Mouse (Mus musculus) hindbrain, embryonic 11.5 days (tissue): ENCODE results near the gene Fbxl14. TPM values are rescaled to one million over a fixed set of nuclear protein-coding genes. Genes with fewer than 3 reads are reported as not detected.
A peak's percentile ranks its signal among the peaks of the same experiment; 100 is the strongest.
"Not testable (repeated sequence)": the region's sequence is repeated elsewhere in the genome, so short reads cannot be mapped to it uniquely, and the experiment has no call there.

Source experiments
- ATAC-seq: fragments of 200-750 bp; cut with Nextera tagmentation; 2 replicates; pipeline ENCODE4 v1.8.0; 2017; ENCODE audit warnings: mild to moderate bottlenecking, moderate TSS enrichment, moderate library complexity; ENCODE audit not compliant: low FRiP score
- DNase-seq: peaks from one replicate; pipeline ENCODE4 v3.0.0-alpha.2; 2015; ENCODE audit warnings: low spot score
- H3K27ac ChIP-seq: fragments of 300-500 bp; sonication (generic); 2 replicates; pipeline ENCODE4 v1.5.1; 2014; ENCODE audit warnings: mild to moderate bottlenecking, low read depth, low read length
- H3K27me3 ChIP-seq: fragments of 300-500 bp; sonication (generic); 2 replicates; pipeline ENCODE4 v1.6.1; 2014; ENCODE audit warnings: mild to moderate bottlenecking, low read length, moderate library complexity, mixed read lengths; ENCODE audit not compliant: control insufficient read depth, insufficient read depth
- H3K36me3 ChIP-seq: fragments of 300-500 bp; sonication (generic); 2 replicates; pipeline ENCODE4 v1.6.1; 2014; ENCODE audit warnings: mild to moderate bottlenecking, low read length, moderate library complexity, mixed read lengths; ENCODE audit not compliant: control insufficient read depth, insufficient read depth
- H3K4me1 ChIP-seq: fragments of 300-500 bp; sonication (generic); replicated peaks from 2 replicates; pipeline ENCODE4 v1.6.1; 2014; ENCODE audit warnings: low read length, mixed read lengths; ENCODE audit not compliant: control insufficient read depth, insufficient read depth
- H3K4me2 ChIP-seq: fragments of 300-500 bp; sonication (generic); replicated peaks from 2 replicates; pipeline ENCODE4 v1.6.1; 2014; ENCODE audit warnings: mild to moderate bottlenecking, low read depth, low read length
- H3K4me3 ChIP-seq: fragments of 300-500 bp; sonication (generic); 2 replicates; pipeline ENCODE4 v1.5.1; 2014; ENCODE audit warnings: low read depth, low read length
- H3K9ac ChIP-seq: fragments of 300-500 bp; sonication (generic); 2 replicates; pipeline ENCODE4 v1.6.1; 2014; ENCODE audit warnings: low read depth, low read length
- H3K9me3 ChIP-seq: fragments of 300-500 bp; sonication (generic); 2 replicates; pipeline ENCODE4 v1.6.1; 2016; ENCODE audit warnings: low read length; ENCODE audit not compliant: control insufficient read depth
- WGBS: fragments of 180-500 bp; shearing (Covaris S2); extraction: QIAGEN DNeasy Blood & Tissue Kit; methylation state at CpG from one replicate; pipeline ENCODE4 v1.1.7; 2014; 5-methylcytosine and 5-hydroxymethylcytosine counted together
- polyA plus RNA-seq: library from polyadenylated mRNA; unstranded; fragments of >200 nt; fragmentation: Nextera tagmentation; extraction: Ambion mirVana; gene quantifications from 2 replicates; pipeline ENCODE4 v1.2.1, GENCODE M21; 2014

Gene Fbxl14
- polyA plus RNA-seq, 1 experiment from 2014 or later: 7.0 TPM

DNA sequence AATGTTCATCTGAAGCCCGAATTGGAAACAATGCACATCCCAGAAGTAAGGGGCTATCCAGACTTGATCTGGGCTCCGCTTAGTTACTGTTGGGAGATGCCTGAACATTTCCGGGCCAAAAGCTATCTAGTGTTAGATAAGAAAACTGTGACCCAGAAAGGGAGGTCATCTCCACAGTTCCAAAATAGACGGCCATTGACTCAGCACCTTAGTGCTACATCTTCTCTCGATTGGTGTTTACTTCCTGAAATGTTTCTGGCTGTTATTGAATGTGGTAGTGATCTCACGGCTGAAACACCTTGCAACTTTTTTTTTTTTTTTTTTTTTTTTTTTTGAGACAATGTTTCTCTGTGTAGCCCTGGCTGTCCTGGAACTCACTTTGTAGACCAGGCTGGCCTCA, 3.5 kb upstream of the Fbxl14 start:
- no peaks in the 10 kb centered on the region for H3K9me3 ChIP-seq
- ATAC-seq: no peak
- 91% methylated on average over 6 of the region's 6 CpGs for WGBS
- H3K4me3 ChIP-seq: no peak overlapping the region
- H3K9ac ChIP-seq: no peak overlapping the region
- H3K4me1 ChIP-seq: peaks cover 4% of the 10 kb centered on the region; the same call in 1 of the 2 replicates
- no peaks in the 10 kb centered on the region for H3K27me3 ChIP-seq
- no peak for DNase-seq
- no peak overlapping the region for H3K4me2 ChIP-seq
- H3K36me3 ChIP-seq: no peaks in the 10 kb centered on the region
- H3K27ac ChIP-seq: no peak overlapping the region

DNA sequence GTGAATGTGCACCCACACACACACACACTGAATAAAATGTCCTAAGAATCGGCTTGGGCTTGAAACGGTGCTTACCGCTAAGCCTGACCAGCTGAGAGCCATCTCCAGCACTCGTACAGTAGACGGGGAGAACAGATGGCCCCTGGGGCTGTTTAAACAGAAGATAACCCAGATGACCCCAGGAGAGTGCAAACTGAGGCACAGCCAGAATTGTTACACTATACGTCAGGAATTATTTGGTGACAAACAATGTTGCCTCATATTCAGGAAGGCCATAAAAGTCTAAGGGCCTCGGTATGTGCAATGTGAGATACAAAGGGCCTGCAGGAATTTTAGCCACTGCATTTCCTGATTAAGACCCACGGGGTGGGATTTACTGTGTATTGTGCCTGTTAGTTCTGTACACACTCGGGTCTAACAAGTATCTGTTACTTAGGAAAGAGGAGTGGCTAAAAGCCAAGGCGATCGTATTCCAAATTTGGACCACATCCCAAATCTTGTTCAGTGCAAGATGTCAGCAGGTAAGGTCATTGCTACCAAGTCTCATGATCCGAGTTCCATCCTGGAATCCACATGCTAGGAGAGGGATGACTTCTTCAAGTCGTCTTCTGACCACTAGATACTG, 1.7 kb upstream of the Fbxl14 start:
- no peak overlapping the region; the same call in 1 of the 2 replicates for H3K9ac ChIP-seq
- ATAC-seq: no peak
- peaks cover 4% of the 10 kb centered on the region; the same call in 1 of the 2 replicates for H3K4me1 ChIP-seq
- H3K36me3 ChIP-seq: no peaks in the 10 kb centered on the region
- 64% methylated on average over 13 of the region's 13 CpGs for WGBS
- no peak overlapping the region for H3K27ac ChIP-seq
- peak overlapping the region; percentile 65; the same call in 1 of the 2 replicates for H3K4me2 ChIP-seq
- no peak for DNase-seq
- H3K4me3 ChIP-seq: no peak overlapping the region
- no peaks in the 10 kb centered on the region for H3K9me3 ChIP-seq
- no peaks in the 10 kb centered on the region for H3K27me3 ChIP-seq

DNA sequence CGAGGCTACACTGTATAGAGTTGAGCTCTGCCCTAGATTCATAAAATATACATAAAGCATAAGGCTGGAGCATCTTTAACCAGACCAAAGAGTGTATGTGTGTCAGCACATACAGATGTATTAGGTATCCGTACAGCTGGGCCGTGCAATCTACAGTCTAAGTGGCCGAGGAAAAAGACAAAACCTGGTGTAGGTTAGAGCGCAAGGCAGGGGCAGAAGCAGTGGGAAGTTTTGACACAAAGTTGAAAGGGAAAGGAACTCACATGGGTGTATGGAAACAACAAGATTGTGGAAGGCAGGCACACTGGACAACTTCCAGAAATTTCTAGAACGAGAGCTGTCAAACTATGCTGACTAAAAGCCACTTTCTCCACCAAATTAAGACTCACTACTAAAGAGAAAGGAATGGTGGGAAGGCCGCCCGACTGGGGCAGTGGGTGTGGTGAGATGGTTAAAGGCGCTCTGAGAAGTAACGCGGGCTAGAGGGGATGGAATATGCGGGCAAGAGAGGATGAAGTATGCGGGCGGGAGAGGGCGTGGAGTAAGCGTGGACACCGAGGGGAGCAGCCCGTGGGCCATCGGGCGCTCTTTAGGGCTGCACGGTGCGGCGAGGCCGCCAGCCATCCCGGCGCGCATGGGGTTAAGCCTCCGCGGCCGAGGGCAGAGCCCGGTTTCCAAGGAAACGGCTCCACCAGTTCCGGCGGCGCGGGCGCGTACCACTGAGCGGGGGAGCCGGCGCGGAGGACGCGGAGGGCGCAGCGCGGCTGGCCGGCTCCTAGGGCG, 717 bp upstream of the Fbxl14 start:
- peak; percentile 93 for ATAC-seq
- Histone ChIP-seq H3K36me3 (no peaks in the 10 kb centered on the region), H3K4me2 (peak overlapping the region; percentile 65), H3K9me3 (no peaks in the 10 kb centered on the region), H3K4me3 (peak overlapping the region; percentile 93), H3K4me1 (peaks cover 4% of the 10 kb centered on the region), H3K9ac (peak overlapping the region; percentile 93), H3K27me3 (no peaks in the 10 kb centered on the region), H3K27ac (peak overlapping the region; percentile 99)
- WGBS: 2% methylated on average over 44 of the region's 49 CpGs
- peak; percentile 94 for DNase-seq

DNA sequence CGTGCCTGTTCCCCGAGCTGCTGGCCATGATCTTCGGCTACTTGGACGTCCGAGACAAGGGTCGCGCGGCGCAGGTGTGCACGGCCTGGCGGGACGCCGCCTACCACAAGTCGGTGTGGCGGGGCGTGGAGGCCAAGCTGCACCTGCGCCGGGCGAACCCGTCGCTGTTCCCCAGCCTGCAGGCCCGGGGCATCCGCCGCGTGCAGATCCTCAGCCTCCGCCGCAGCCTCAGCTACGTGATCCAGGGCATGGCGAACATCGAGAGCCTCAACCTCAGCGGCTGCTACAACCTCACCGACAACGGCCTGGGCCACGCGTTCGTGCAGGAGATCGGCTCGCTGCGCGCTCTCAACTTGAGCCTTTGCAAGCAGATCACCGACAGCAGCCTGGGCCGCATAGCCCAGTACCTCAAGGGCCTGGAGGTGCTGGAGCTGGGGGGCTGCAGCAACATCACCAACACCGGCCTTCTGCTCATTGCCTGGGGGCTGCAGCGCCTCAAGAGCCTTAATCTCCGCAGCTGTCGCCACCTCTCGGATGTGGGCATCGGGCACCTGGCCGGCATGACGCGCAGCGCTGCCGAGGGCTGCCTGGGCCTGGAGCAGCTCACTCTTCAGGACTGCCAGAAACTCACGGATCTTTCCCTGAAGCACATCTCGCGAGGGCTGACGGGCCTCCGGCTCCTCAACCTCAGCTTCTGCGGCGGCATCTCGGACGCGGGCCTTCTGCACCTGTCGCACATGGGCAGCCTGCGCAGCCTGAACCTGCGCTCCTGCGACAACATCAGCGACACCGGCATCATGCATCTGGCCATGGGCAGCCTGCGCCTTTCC, 623 bp downstream of the Fbxl14 start:
- Histone ChIP-seq H3K36me3 (no peaks in the 10 kb centered on the region), H3K27ac (peak overlapping the region; percentile 99), H3K4me1 (peaks cover 4% of the 10 kb centered on the region), H3K27me3 (no peaks in the 10 kb centered on the region), H3K9ac (peak overlapping the region; percentile 93), H3K4me3 (peak overlapping the region; percentile 93), H3K4me2 (peak overlapping the region; percentile 99), H3K9me3 (no peaks in the 10 kb centered on the region)
- ATAC-seq (peak; percentile 26), DNase-seq (peak; percentile 71)
- under 1% methylated on average over 69 of the region's 70 CpGs for whole genome bisulfite sequencing

DNA sequence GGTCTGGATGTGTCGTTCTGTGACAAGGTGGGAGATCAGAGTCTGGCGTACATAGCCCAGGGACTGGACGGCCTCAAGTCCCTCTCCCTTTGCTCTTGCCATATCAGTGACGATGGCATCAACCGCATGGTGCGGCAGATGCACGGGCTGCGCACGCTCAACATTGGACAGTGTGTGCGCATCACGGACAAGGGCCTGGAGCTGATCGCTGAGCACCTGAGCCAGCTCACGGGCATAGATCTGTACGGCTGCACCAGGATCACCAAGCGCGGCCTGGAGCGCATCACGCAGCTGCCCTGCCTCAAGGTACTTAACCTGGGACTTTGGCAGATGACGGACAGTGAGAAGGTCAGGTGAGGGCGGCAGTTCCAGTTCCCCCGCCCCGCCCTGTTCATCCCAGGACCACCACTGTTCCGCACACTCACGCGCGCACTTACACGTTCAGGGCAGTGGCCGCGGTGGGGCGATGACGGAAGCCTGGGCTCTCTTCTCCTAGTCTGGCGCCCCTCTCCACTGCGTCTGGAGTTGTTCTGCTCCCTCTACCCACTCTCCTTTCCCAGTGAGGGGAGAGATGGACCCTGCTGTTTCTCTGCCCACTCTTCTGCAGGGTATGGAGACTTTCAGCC, 1.4 kb downstream of the Fbxl14 start:
- under 1% methylated on average over 32 of the region's 33 CpGs for WGBS
- ATAC-seq: no peak
- Histone ChIP-seq H3K27ac (peak overlapping the region; percentile 99; the same call in 1 of the 2 replicates), H3K4me3 (peak overlapping the region; percentile 93), H3K9me3 (no peaks in the 10 kb centered on the region), H3K4me2 (peak overlapping the region; percentile 99), H3K9ac (peak overlapping the region; percentile 93), H3K4me1 (peaks cover 4% of the 10 kb centered on the region), H3K27me3 (no peaks in the 10 kb centered on the region), H3K36me3 (no peaks in the 10 kb centered on the region)
- DNase-seq: peak; percentile 61

DNA sequence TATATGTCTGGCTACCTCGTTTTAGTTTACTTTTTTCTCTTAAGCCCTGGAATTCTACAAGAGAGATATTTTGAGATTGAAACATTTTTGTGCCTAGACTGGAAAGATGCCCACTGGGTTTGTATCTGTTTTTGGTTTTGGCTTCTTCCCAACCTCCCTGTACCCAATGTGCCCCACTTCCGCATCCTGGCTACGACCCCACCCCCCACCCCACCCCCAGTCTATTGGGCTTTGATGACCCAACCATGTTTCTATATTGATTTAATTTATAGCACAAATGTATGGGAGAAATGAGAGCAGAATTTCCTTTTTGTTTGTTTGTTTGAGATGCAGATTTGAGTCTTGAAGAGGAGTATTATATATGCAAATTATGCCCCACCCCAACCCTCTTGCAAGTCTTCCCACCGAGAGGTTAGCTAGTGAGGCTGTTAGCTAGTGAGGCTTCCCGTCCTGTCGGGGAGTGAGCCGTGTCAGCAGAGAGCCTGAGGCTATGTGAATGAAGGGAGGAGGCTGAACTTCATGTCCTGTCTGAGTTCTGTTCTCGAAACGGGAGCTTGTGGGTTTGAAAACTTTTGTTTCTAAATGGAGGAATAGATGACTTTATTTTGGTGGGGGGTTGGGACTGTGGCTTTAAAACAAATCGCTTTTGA, 2.4 kb downstream of the Fbxl14 start:
- H3K27me3 ChIP-seq, H3K4me1 ChIP-seq, H3K27ac ChIP-seq, H3K36me3 ChIP-seq, H3K9me3 ChIP-seq, ATAC-seq: not testable (repeated sequence)
- H3K4me2 ChIP-seq: peak overlapping the region; percentile 99
- H3K4me3 ChIP-seq: peak overlapping the region; percentile 93
- 0 out of 2 replicates have a peak overlapping the region, but pooled peaks have one; percentile 1 for H3K9ac ChIP-seq
- WGBS: 5% methylated on average over 10 of the region's 10 CpGs
- DNase-seq: peak; percentile 30

DNA sequence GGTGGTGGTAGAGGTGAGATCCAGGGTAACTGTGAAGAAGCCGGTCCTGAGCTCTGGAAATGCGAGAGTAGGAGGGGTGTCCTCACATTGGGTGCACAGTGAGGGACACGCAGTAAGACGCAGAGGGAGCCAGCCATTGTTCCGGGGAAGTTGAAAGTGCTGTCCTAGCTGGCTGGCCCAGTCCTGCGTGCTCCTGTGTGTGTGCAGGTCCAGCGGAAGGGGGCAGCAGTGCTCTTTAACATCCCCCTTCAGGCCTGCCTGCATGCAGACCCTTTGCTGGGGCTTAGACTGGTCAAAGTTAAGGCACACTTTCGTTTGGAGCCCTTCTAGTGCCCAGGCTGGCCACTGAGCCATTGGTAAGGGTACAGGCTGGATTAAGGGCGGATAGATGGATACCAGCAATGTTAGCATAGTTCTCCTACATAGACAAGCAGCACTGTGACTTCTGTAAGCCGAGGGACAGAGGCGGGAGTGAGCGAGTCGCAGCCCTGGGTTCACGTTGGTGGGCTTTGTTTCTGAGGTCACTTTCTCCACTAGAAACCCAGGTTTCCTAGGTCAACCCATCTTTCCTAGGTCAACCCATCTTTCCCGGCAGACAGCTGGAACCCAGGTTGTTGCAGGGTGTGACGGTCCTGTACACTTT, 3.6 kb downstream of the Fbxl14 start:
- H3K4me2 ChIP-seq: peak overlapping the region; percentile 99; the same call in 1 of the 2 replicates
- H3K27me3 ChIP-seq: no peaks in the 10 kb centered on the region
- no peak overlapping the region for H3K27ac ChIP-seq
- H3K9ac ChIP-seq: no peak overlapping the region
- no peaks in the 10 kb centered on the region for H3K9me3 ChIP-seq
- DNase-seq: peak; percentile 80
- 39% methylated on average over 16 of the region's 16 CpGs for WGBS
- peaks cover 4% of the 10 kb centered on the region; the same call in 1 of the 2 replicates for H3K4me1 ChIP-seq
- no peaks in the 10 kb centered on the region for H3K36me3 ChIP-seq
- peak; percentile 23; the same call in 1 of the 2 replicates for ATAC-seq
- no peak overlapping the region for H3K4me3 ChIP-seq
